Mouse (Mus musculus) testis, adult 2 months (tissue): ENCODE results near the gene Gm28308. TPM values are rescaled to one million over a fixed set of nuclear protein-coding genes. Genes with fewer than 3 reads are reported as not detected.

Experiments used
- H3K27ac ChIP-seq: fragments of 200-500 bp; 2 replicates; pipeline ENCODE4 v1.5.1; 2012; ENCODE audit warnings: low read depth, low read length; ENCODE audit not compliant: control insufficient read depth, insufficient read depth
- H3K27me3 ChIP-seq: fragments of 200-500 bp; 2 replicates; pipeline ENCODE4 v1.6.1; 2012; ENCODE audit warnings: mild to moderate bottlenecking, low read length, moderate library complexity; ENCODE audit not compliant: control insufficient read depth, insufficient read depth
- H3K36me3 ChIP-seq: fragments of 200-500 bp; 2 replicates; pipeline ENCODE4 v1.6.1; 2012; ENCODE audit warnings: mild to moderate bottlenecking, low read length; ENCODE audit not compliant: control insufficient read depth, insufficient read depth
- H3K4me1 ChIP-seq: fragments of 200-500 bp; 2 replicates; pipeline ENCODE4 v1.6.1; 2012; ENCODE audit warnings: low read length; ENCODE audit not compliant: control insufficient read depth, insufficient read depth
- H3K4me3 ChIP-seq: fragments of 200-500 bp; 2 replicates; pipeline ENCODE4 v1.5.1; 2012; ENCODE audit warnings: low read depth, mild to moderate bottlenecking, low read length, moderate library complexity, mixed read lengths; ENCODE audit not compliant: control insufficient read depth
- CTCF ChIP-seq: fragments of 200-500 bp; IDR thresholded peaks from 2 replicates; pipeline ENCODE4 v1.5.1; 2012; ENCODE audit warnings: low read depth, mild to moderate bottlenecking, inconsistent platforms, low read length, moderate library complexity; ENCODE audit not compliant: control insufficient read depth, insufficient read depth, insufficient replicate concordance
- POLR2A ChIP-seq: fragments of 200-500 bp; IDR thresholded peaks from 2 replicates; pipeline ENCODE4 v1.6.1; 2012; ENCODE audit warnings: low read depth, mild to moderate bottlenecking, inconsistent platforms, low read length, moderate library complexity; ENCODE audit not compliant: control insufficient read depth
- polyA plus RNA-seq: library from polyadenylated mRNA; depleted of rRNA; stranded (reverse); fragments of >200 nt; gene quantifications from 2 replicates; pipeline ENCODE4 v1.2.3, GENCODE M21; 2012

The Gm28308 gene
- polyA plus RNA-seq, 1 experiment = not detected

- H3K27ac ChIP-seq = no peak overlapping the region
- H3K36me3 ChIP-seq = no peaks in the 10 kb centered on the region
- TF ChIP-seq CTCF (no peak), POLR2A (no peak)
- H3K4me3 ChIP-seq = peak overlapping the region; percentile 44
- peaks cover 3% of the 10 kb centered on the region; the same call in 1 of the 2 replicates for H3K4me1 ChIP-seq
- H3K27me3 ChIP-seq = peaks cover 13% of the 10 kb centered on the region
Observed at GRCm38 (mm10) chr6:52239625-52240388, 26.7 kb upstream of the Gm28308 start.

GRCm38 (mm10) chr6:52238976-52239375 is 25.8 kb upstream of the Gm28308 start:
- Histone ChIP-seq H3K27me3 (peaks cover 14% of the 10 kb centered on the region), H3K4me1 (peaks cover 6% of the 10 kb centered on the region), H3K4me3 (no peak overlapping the region), H3K36me3 (no peaks in the 10 kb centered on the region), H3K27ac (no peak overlapping the region)
- no peak for TF ChIP-seq CTCF
- TF ChIP-seq POLR2A = no peak

- TF ChIP-seq CTCF = no peak
- TF ChIP-seq POLR2A = no peak
- H3K27ac ChIP-seq = no peak overlapping the region
- peaks cover 10% of the 10 kb centered on the region for H3K27me3 ChIP-seq
- H3K4me1 ChIP-seq = peaks cover 3% of the 10 kb centered on the region
- no peak overlapping the region for H3K4me3 ChIP-seq
- no peaks in the 10 kb centered on the region for H3K36me3 ChIP-seq
Observed at GRCm38 (mm10) chr6:52238155-52238545, 25.0 kb upstream of the Gm28308 start.

GRCm38 (mm10) chr6:52237346-52238154 is 24.4 kb upstream of the Gm28308 start:
- H3K27me3 ChIP-seq = peaks cover 14% of the 10 kb centered on the region
- TF ChIP-seq POLR2A (no peak), CTCF (no peak)
- H3K4me1 ChIP-seq = peaks cover 3% of the 10 kb centered on the region
- no peak overlapping the region for H3K27ac ChIP-seq
- H3K36me3 ChIP-seq = no peaks in the 10 kb centered on the region
- H3K4me3 ChIP-seq = no peak overlapping the region

GRCm38 (mm10) chr6:52236806-52237205 is 23.7 kb upstream of the Gm28308 start:
- Histone ChIP-seq H3K36me3 (no peaks in the 10 kb centered on the region), H3K27me3 (peaks cover 18% of the 10 kb centered on the region), H3K4me3 (no peak overlapping the region), H3K4me1 (peaks cover 3% of the 10 kb centered on the region), H3K27ac (no peak overlapping the region)
- TF ChIP-seq CTCF = no peak
- no peak for TF ChIP-seq POLR2A

GRCm38 (mm10) chr6:52235866-52236265 is 22.7 kb upstream of the Gm28308 start:
- H3K4me1 ChIP-seq = peaks cover 3% of the 10 kb centered on the region
- H3K4me3 ChIP-seq = no peak overlapping the region
- peaks cover 19% of the 10 kb centered on the region for H3K27me3 ChIP-seq
- no peak overlapping the region for H3K27ac ChIP-seq
- TF ChIP-seq POLR2A (no peak), CTCF (no peak)
- no peaks in the 10 kb centered on the region for H3K36me3 ChIP-seq

GRCm38 (mm10) chr6:52235267-52235666 is 22.1 kb upstream of the Gm28308 start:
- TF ChIP-seq CTCF = no peak
- no peak for TF ChIP-seq POLR2A
- H3K4me1 ChIP-seq = peaks cover 3% of the 10 kb centered on the region
- H3K4me3 ChIP-seq = no peak overlapping the region
- H3K27ac ChIP-seq = no peak overlapping the region
- peaks cover 23% of the 10 kb centered on the region for H3K27me3 ChIP-seq
- H3K36me3 ChIP-seq = no peaks in the 10 kb centered on the region
